In genomic region chr2:14603784-14604781, GRCm38 (mm10) we compare ENCODE assay signal across 8 mouse cellular contexts. TPM values are rescaled to one million over a fixed set of nuclear protein-coding genes. Genes with fewer than 3 reads are reported as not detected.
DNase-seq lines count a peak whose midpoint lies in the region; ATAC-seq and TF ChIP-seq lines count a peak whose summit lies in the region.

No protein-coding gene starts in this region.

- TF ChIP-seq CTCF in hindbrain, postnatal 0 days (IDR thresholded peaks at IDR 0.05; ENCODE audit: low read depth): no peak; the same call in 1 of the 2 replicates

- H3K9me3 ChIP-seq in hindbrain, postnatal 0 days (ENCODE audit: low read length): no peaks in the 10 kb centered on the region
- no peaks in the 10 kb centered on the region for H3K9me3 ChIP-seq in megakaryocyte, embryonic 14.5 days

- peak; percentile 86 for ATAC-seq in hindbrain, postnatal 0 days

- peak overlapping the region; percentile 61 for H3K9ac ChIP-seq in hindbrain, postnatal 0 days (replicated peaks; ENCODE audit: low read length)

- peak overlapping the region; percentile 69 for H3K27ac ChIP-seq in hindbrain, postnatal 0 days

- peaks cover 8% of the 10 kb centered on the region; the same call in 1 of the 2 replicates for H3K4me1 ChIP-seq in hindbrain, postnatal 0 days (ENCODE audit: insufficient read depth, low read length)
- peaks cover 48% of the 10 kb centered on the region for H3K4me1 ChIP-seq in megakaryocyte, embryonic 14.5 days

- intact Hi-C loops in left cerebral cortex, postnatal 10 days (cut with DNase I): loop anchor here (10.0 kb wide), 1 partner anchor 71 kb away; no protein-coding TSS in a partner anchor

- WGBS in hindbrain, postnatal 0 days: under 1% methylated on average over 80 of the region's 83 CpGs

- peak overlapping the region; percentile 74 for H3K4me3 ChIP-seq in hindbrain, postnatal 0 days (ENCODE audit: low read length)
- H3K4me3 ChIP-seq in megakaryocyte, embryonic 14.5 days (replicated peaks): peak overlapping the region; percentile 98

- no peaks in the 10 kb centered on the region for H3K36me3 ChIP-seq in hindbrain, postnatal 0 days (ENCODE audit: insufficient read depth, low read length)
- no peaks in the 10 kb centered on the region for H3K36me3 ChIP-seq in megakaryocyte, embryonic 14.5 days (replicated peaks; ENCODE audit: low read length)

- DNase-seq in WW6 (ENCODE audit: low read depth, low spot score): peak; percentile 55
- peak; percentile 28 to 35 for DNase-seq in cerebellum, postnatal 36 days
- DNase-seq in gastrocnemius, postnatal 10 days: peak; percentile 48
- peak; percentile 67 for DNase-seq in hindbrain, postnatal 0 days (ENCODE audit: low spot score)
- peak; percentile 26 to 69 for DNase-seq in left cerebral cortex, postnatal 10 days (ENCODE audit: extremely low spot score in 1 of 2, low spot score in 2 of 2)
- DNase-seq in right cerebral cortex, postnatal 14 days: peak; percentile 51
- DNase-seq in urinary bladder, postnatal 4 days (ENCODE audit: low spot score in 2 of 2): peak; percentile 68 to 69

- peak overlapping the region; percentile 99 for H3K4me2 ChIP-seq in hindbrain, postnatal 0 days (ENCODE audit: low read depth, low read length)

- H3K27me3 ChIP-seq in hindbrain, postnatal 0 days (ENCODE audit: insufficient read depth, low read length): no peaks in the 10 kb centered on the region
- H3K27me3 ChIP-seq in megakaryocyte, embryonic 14.5 days (replicated peaks): no peaks in the 10 kb centered on the region

RNA-seq across cellular contexts. Expression of gene Cacnb2, which starts 1.2 kb away (rescaled TPM):
- total RNA-seq in gastrocnemius, postnatal 10 days (2021): 1 to 10 TPM; 1.6 to 1.8 TPM
- total RNA-seq in hindbrain, postnatal 0 days (2014; rRNA removed): 21.7 and 28.1 TPM in 2 replicates
- polyA plus RNA-seq in hindbrain, postnatal 0 days (2015; fragmentation: Nextera tagmentation; extraction: Ambion mirVana): 8.1 and 9.1 TPM in 2 replicates
- 10 to 100 TPM; 32.5 to 36.1 TPM for total RNA-seq in left cerebral cortex, postnatal 10 days (2021)
- 1.3 and 2.9 TPM in 2 replicates for polyA plus RNA-seq in megakaryocyte, embryonic 14.5 days (2012; ENCODE audit: insufficient read depth, low replicate concordance)

Comparison
In these comparisons a context has a peak if more than half of its experiments do, and no peak if none do; other contexts are left out.
1. Peak in every context shown above with its lines: DNase-seq, ATAC-seq, H3K4me3 ChIP-seq and H3K27ac ChIP-seq.